In the genomic region with DNA sequence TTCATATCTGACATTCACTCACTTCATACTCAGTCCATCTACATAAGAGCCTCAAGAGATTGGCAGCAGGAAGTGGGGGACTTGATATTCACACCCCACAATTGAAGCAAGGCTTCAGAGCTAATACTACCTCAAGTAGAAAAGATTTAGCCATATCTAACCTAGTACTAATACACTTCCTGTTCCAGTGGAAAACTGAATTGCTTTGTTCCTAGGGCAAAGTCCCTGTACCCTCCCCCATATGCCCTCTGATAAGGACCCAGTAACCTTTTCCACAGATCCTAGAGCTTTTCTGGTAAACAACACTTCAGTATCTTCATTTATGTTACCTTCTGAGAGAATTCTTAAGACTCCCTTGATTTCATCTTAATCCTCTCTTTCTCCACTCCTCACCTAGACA, we compare ENCODE assay signal across 17 mouse cellular contexts. TPM values are rescaled to one million over a fixed set of nuclear protein-coding genes. Genes with fewer than 3 reads are reported as not detected.
"Had no signal": no experiment of that assay in that cellular context is flagged by ENCODE, and none has a peak within 500 bp of the region (broad histone marks: within the 10 kb centered on the region; RNA-seq: fewer than 3 reads in every experiment).

No protein-coding gene starts in this region.

- ATAC-seq: lung, postnatal 0 days; midbrain, embryonic 13.5 days; midbrain, embryonic 15.5 days had no signal

- H3K27me3 ChIP-seq: lung, embryonic 15.5 days; midbrain, embryonic 13.5 days; midbrain, embryonic 15.5 days; neural tube, embryonic 12.5 days had no signal

- H3K4me1 ChIP-seq: lung, embryonic 15.5 days; midbrain, embryonic 13.5 days; midbrain, embryonic 15.5 days; neural tube, embryonic 12.5 days had no signal

- H3K27ac ChIP-seq: lung, embryonic 15.5 days; macrophage; midbrain, embryonic 13.5 days; midbrain, embryonic 15.5 days; neural tube, embryonic 12.5 days had no signal

- H3K4me3 ChIP-seq: lung, embryonic 15.5 days; megakaryocyte, embryonic 14.5 days; midbrain, embryonic 13.5 days; midbrain, embryonic 15.5 days; neural tube, embryonic 12.5 days had no signal

- DNase-seq: lung, adult 2 months; lung, postnatal 14 days; lung, postnatal 36 days; right cerebral cortex, postnatal 25 days; right cerebral cortex, postnatal 4 days; spleen, adult 18-20 months; thymus, adult 18-20 months; thymus, postnatal 14 days; thymus, postnatal 36 days had no signal

- H3K9ac ChIP-seq: lung, embryonic 15.5 days; midbrain, embryonic 13.5 days; midbrain, embryonic 15.5 days; neural tube, embryonic 12.5 days had no signal

- H3K4me2 ChIP-seq: lung, embryonic 15.5 days; midbrain, embryonic 11.5 days; midbrain, embryonic 13.5 days; midbrain, embryonic 15.5 days; neural tube, embryonic 12.5 days had no signal

- H3K9me3 ChIP-seq: lung, embryonic 15.5 days; midbrain, embryonic 13.5 days; midbrain, embryonic 15.5 days; neural tube, embryonic 12.5 days had no signal

- H3K36me3 ChIP-seq: lung, embryonic 15.5 days; midbrain, embryonic 13.5 days; midbrain, embryonic 15.5 days; neural tube, embryonic 12.5 days had no signal

RNA-seq across cellular contexts. Expression of a gene that starts 17.9 kb away (rescaled TPM):
- polyA plus RNA-seq: macrophage had no signal
